Comparison of ENCODE assay signal across 7 mouse cellular contexts in the genomic region with DNA sequence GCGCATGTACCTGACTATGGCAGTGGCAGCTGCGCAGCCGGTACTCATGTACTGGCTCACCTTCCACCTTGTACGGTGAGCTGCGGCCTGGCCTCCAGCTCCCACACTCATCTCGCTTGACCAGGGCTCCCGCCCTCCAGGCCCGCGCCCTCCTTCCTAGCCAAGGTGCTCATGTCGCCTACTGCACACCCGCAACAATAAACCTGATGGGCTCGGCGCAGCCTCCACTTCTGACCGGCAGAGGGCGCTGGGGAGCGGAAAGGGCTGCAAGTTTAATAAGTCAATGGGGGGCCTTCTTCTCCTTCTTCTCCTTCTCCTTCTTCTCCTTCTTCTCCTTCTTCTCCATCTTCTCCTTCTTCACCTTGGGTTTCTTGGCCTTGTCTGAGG. TPM values are rescaled to one million over a fixed set of nuclear protein-coding genes. Genes with fewer than 3 reads are reported as not detected.
DNase-seq lines count a peak whose midpoint lies in the region; ATAC-seq and TF ChIP-seq lines count a peak whose summit lies in the region.

No protein-coding gene starts in this region.

- peak; percentile 75 to 94 for DNase-seq in adrenal gland, adult (ENCODE audit: inconsistent age in 2 of 2, low spot score in 1 of 2)
- peak; percentile 62 for DNase-seq in gastrocnemius, postnatal 25 days
- DNase-seq in intestine, embryonic 14.5 days (ENCODE audit: low spot score), result peak; percentile 94
- peak; percentile 32 to 79 for DNase-seq in spleen, adult 2 months (ENCODE audit: low read depth in 1 of 2, low spot score in 2 of 2)

- peak overlapping the region; percentile 81; the same call in 1 of the 2 replicates for H3K27ac ChIP-seq in intestine, embryonic 14.5 days (ENCODE audit: low read depth)
- H3K27ac ChIP-seq in limb, embryonic 12.5 days, result no peak overlapping the region
- H3K27ac ChIP-seq in midbrain, embryonic 15.5 days, result no peak overlapping the region
- H3K27ac ChIP-seq in spleen, adult 2 months (ENCODE audit: insufficient read depth, low read length), result no peak overlapping the region

- peak; percentile 72 for ATAC-seq in common myeloid progenitor, adult 5-6 weeks (replicated peaks; ENCODE audit: low read depth, poor library complexity, severe bottlenecking)
- ATAC-seq in intestine, embryonic 14.5 days (replicated peaks; ENCODE audit: low FRiP score, low TSS enrichment, low read depth), result 0 out of 2 replicates have a peak, but pooled peaks have one; percentile 9
- no peak for ATAC-seq in limb, embryonic 12.5 days (ENCODE audit: insufficient number of reproducible peaks, insufficient read depth, low FRiP score, low TSS enrichment, low read depth)
- ATAC-seq in midbrain, embryonic 15.5 days (replicated peaks), result peak; percentile 49; the same call in 1 of the 2 replicates

- peak overlapping the region; percentile 49 for H3K4me2 ChIP-seq in intestine, embryonic 14.5 days (ENCODE audit: low read length)
- H3K4me2 ChIP-seq in limb, embryonic 12.5 days, result peak overlapping the region; percentile 55
- H3K4me2 ChIP-seq in midbrain, embryonic 15.5 days, result peak overlapping the region; percentile 33

- peaks cover 24% of the 10 kb centered on the region for H3K4me1 ChIP-seq in intestine, embryonic 14.5 days (replicated peaks; ENCODE audit: control insufficient read depth, insufficient read depth, low read length)
- H3K4me1 ChIP-seq in limb, embryonic 12.5 days (replicated peaks), result peaks cover 16% of the 10 kb centered on the region
- H3K4me1 ChIP-seq in midbrain, embryonic 15.5 days, result peaks cover 7% of the 10 kb centered on the region; the same call in 1 of the 2 replicates
- 0 out of 2 replicates have a peak, but pooled peaks cover 5% of the 10 kb centered on the region for H3K4me1 ChIP-seq in spleen, adult 2 months (ENCODE audit: control insufficient read depth, insufficient read depth, insufficient read length)

- peaks cover 12% of the 10 kb centered on the region for H3K36me3 ChIP-seq in intestine, embryonic 14.5 days (ENCODE audit: control insufficient read depth, insufficient read depth, low read length)
- H3K36me3 ChIP-seq in limb, embryonic 12.5 days, result peaks cover 30% of the 10 kb centered on the region
- no peaks in the 10 kb centered on the region for H3K36me3 ChIP-seq in midbrain, embryonic 15.5 days (replicated peaks)
- peaks cover 2% of the 10 kb centered on the region; the same call in 1 of the 2 replicates for H3K36me3 ChIP-seq in spleen, adult 2 months (ENCODE audit: control insufficient read depth, insufficient read depth, low read length)

- no peaks in the 10 kb centered on the region for H3K9me3 ChIP-seq in intestine, embryonic 14.5 days (ENCODE audit: control insufficient read depth, low read length)
- H3K9me3 ChIP-seq in limb, embryonic 12.5 days, result no peaks in the 10 kb centered on the region
- no peaks in the 10 kb centered on the region for H3K9me3 ChIP-seq in midbrain, embryonic 15.5 days

- TF ChIP-seq POLR2A in spleen, adult 2 months (IDR thresholded peaks at IDR 0.05; ENCODE audit: low read depth, low read length), result no peak

- peak overlapping the region; percentile 41 for H3K4me3 ChIP-seq in intestine, embryonic 14.5 days (ENCODE audit: low read depth, low read length)
- peak overlapping the region; percentile 25 for H3K4me3 ChIP-seq in limb, embryonic 12.5 days (replicated peaks)
- 0 out of 2 replicates have a peak overlapping the region, but pooled peaks have one; percentile 6 for H3K4me3 ChIP-seq in midbrain, embryonic 15.5 days
- H3K4me3 ChIP-seq in spleen, adult 2 months (ENCODE audit: extremely low read depth, insufficient read depth, insufficient read length), result peak overlapping the region; percentile 48

- H3K27me3 ChIP-seq in intestine, embryonic 14.5 days (replicated peaks; ENCODE audit: control insufficient read depth, insufficient read depth, low read length), result no peaks in the 10 kb centered on the region
- peaks cover 26% of the 10 kb centered on the region for H3K27me3 ChIP-seq in limb, embryonic 12.5 days
- peaks cover 14% of the 10 kb centered on the region for H3K27me3 ChIP-seq in midbrain, embryonic 15.5 days (replicated peaks)
- H3K27me3 ChIP-seq in spleen, adult 2 months (ENCODE audit: control insufficient read depth, insufficient read depth, low read length), result no peaks in the 10 kb centered on the region

- H3K9ac ChIP-seq in intestine, embryonic 14.5 days (ENCODE audit: low read length), result peak overlapping the region; percentile 20
- H3K9ac ChIP-seq in limb, embryonic 12.5 days (replicated peaks), result no peak overlapping the region
- H3K9ac ChIP-seq in midbrain, embryonic 15.5 days, result no peak overlapping the region

- WGBS in intestine, embryonic 14.5 days, result 29% methylated on average over 16 of the region's 16 CpGs
- WGBS in limb, embryonic 12.5 days, result 24% methylated on average over 16 of the region's 16 CpGs
- WGBS in midbrain, embryonic 15.5 days, result 30% methylated on average over 16 of the region's 16 CpGs
- 43% methylated on average over 16 of the region's 16 CpGs for WGBS in spleen, adult 2 months

- TF ChIP-seq CTCF in spleen, adult 2 months (IDR thresholded peaks at IDR 0.05; ENCODE audit: extremely low read depth, insufficient read depth, insufficient read length, insufficient replicate concordance), result peak; percentile 94

RNA-seq across cellular contexts. Expression of a gene that starts 1.0 kb away (rescaled TPM):
- total RNA-seq in common myeloid progenitor, adult 5-6 weeks (2017), result 1.8 and 12.1 TPM in 2 replicates
- 1 to 10 TPM in 1 of 2 experiments, under 1 TPM in 1; 0.31 to 1.4 TPM for total RNA-seq in gastrocnemius, postnatal 25 days (2021)
- 76.9 and 111 TPM in 2 replicates for polyA plus RNA-seq in intestine, embryonic 14.5 days (2014; fragmentation: Nextera tagmentation; extraction: Ambion mirVana)
- 2.5 and 2.7 TPM in 2 replicates for polyA plus RNA-seq in limb, embryonic 12.5 days (2016; fragmentation: Nextera tagmentation; extraction: Ambion mirVana)
- polyA plus RNA-seq in midbrain, embryonic 15.5 days (2015; fragmentation: Nextera tagmentation; extraction: Ambion mirVana), result 1.1 and 1.5 TPM in 2 replicates
- 0.51 and 1.0 TPM in 2 replicates for polyA plus RNA-seq in spleen, adult 2 months (2012; rRNA removed)

RNA-seq across cellular contexts. Expression of a gene that starts 9.2 kb away (rescaled TPM):
- total RNA-seq in common myeloid progenitor, adult 5-6 weeks (2017), result 29.2 and 31.3 TPM in 2 replicates
- total RNA-seq in gastrocnemius, postnatal 25 days (2021), result 10 to 100 TPM; 44.8 to 47.6 TPM
- 94.3 and 97.3 TPM in 2 replicates for polyA plus RNA-seq in intestine, embryonic 14.5 days (2014; fragmentation: Nextera tagmentation; extraction: Ambion mirVana)
- 104 and 105 TPM in 2 replicates for polyA plus RNA-seq in limb, embryonic 12.5 days (2016; fragmentation: Nextera tagmentation; extraction: Ambion mirVana)
- polyA plus RNA-seq in midbrain, embryonic 15.5 days (2015; fragmentation: Nextera tagmentation; extraction: Ambion mirVana), result 91.2 and 95.1 TPM in 2 replicates
- 74.2 and 97.6 TPM in 2 replicates for polyA plus RNA-seq in spleen, adult 2 months (2012; rRNA removed)

RNA-seq across cellular contexts. Expression of a gene that starts 15.0 kb away (rescaled TPM):
- 1.3 and 1.6 TPM in 2 replicates for total RNA-seq in common myeloid progenitor, adult 5-6 weeks (2017)
- 1 to 10 TPM; 1.2 to 1.5 TPM for total RNA-seq in gastrocnemius, postnatal 25 days (2021)
- polyA plus RNA-seq in intestine, embryonic 14.5 days (2014; fragmentation: Nextera tagmentation; extraction: Ambion mirVana), result 0.65 and 0.86 TPM in 2 replicates
- polyA plus RNA-seq in limb, embryonic 12.5 days (2016; fragmentation: Nextera tagmentation; extraction: Ambion mirVana), result 1.0 and 1.4 TPM in 2 replicates
- polyA plus RNA-seq in midbrain, embryonic 15.5 days (2015; fragmentation: Nextera tagmentation; extraction: Ambion mirVana), result 1.2 and 1.4 TPM in 2 replicates
- 34.3 and 43.5 TPM in 2 replicates for polyA plus RNA-seq in spleen, adult 2 months (2012; rRNA removed)

RNA-seq across cellular contexts. Expression of a gene that starts 33.5 kb away (rescaled TPM):
- 0.73 and 1.0 TPM in 2 replicates for total RNA-seq in common myeloid progenitor, adult 5-6 weeks (2017)
- under 1 TPM in 1 of 2 experiments, not detected in 1; 0.29 TPM for total RNA-seq in gastrocnemius, postnatal 25 days (2021)
- 0.78 and 1.5 TPM in 2 replicates for polyA plus RNA-seq in intestine, embryonic 14.5 days (2014; fragmentation: Nextera tagmentation; extraction: Ambion mirVana)
- polyA plus RNA-seq in limb, embryonic 12.5 days (2016; fragmentation: Nextera tagmentation; extraction: Ambion mirVana), result 0.56 and 0.69 TPM in 2 replicates
- polyA plus RNA-seq in midbrain, embryonic 15.5 days (2015; fragmentation: Nextera tagmentation; extraction: Ambion mirVana), result 4.2 and 5.3 TPM in 2 replicates
- polyA plus RNA-seq in spleen, adult 2 months (2012; rRNA removed), result 1.6 and 2.0 TPM in 2 replicates

RNA-seq across cellular contexts. Expression of a gene that starts 34.4 kb away (rescaled TPM):
- 25.3 and 28.6 TPM in 2 replicates for total RNA-seq in common myeloid progenitor, adult 5-6 weeks (2017)
- 1 to 10 TPM; 3.4 to 5.2 TPM for total RNA-seq in gastrocnemius, postnatal 25 days (2021)
- polyA plus RNA-seq in intestine, embryonic 14.5 days (2014; fragmentation: Nextera tagmentation; extraction: Ambion mirVana), result 470 and 522 TPM in 2 replicates
- polyA plus RNA-seq in limb, embryonic 12.5 days (2016; fragmentation: Nextera tagmentation; extraction: Ambion mirVana), result 106 and 107 TPM in 2 replicates
- 72.4 and 77.3 TPM in 2 replicates for polyA plus RNA-seq in midbrain, embryonic 15.5 days (2015; fragmentation: Nextera tagmentation; extraction: Ambion mirVana)
- polyA plus RNA-seq in spleen, adult 2 months (2012; rRNA removed), result 69.7 and 88.3 TPM in 2 replicates

Comparison
In these comparisons a context has a peak if more than half of its experiments do, and no peak if none do; other contexts are left out.
1. RNA of a gene that starts 1.0 kb away (polyA plus RNA-seq): 76.9 to 111 TPM in intestine, embryonic 14.5 days; 2.5 to 2.7 TPM in limb, embryonic 12.5 days, 1.1 to 1.5 TPM in midbrain, embryonic 15.5 days and 0.51 to 1.0 TPM in spleen, adult 2 months; every median in the first group is over 10 times any median in the second.
2. RNA of a gene that starts 15.0 kb away (polyA plus RNA-seq): 34.3 to 43.5 TPM in spleen, adult 2 months; 1.2 to 1.4 TPM in midbrain, embryonic 15.5 days, 1.0 to 1.4 TPM in limb, embryonic 12.5 days and 0.65 to 0.86 TPM in intestine, embryonic 14.5 days; every median in the first group is over 10 times any median in the second.
3. Peak in every context shown above with its lines, with median percentiles within 50 percentile points of each other: DNase-seq, H3K4me2 ChIP-seq and H3K4me3 ChIP-seq.